Mouse (Mus musculus) bone marrow macrophage, adult 2 months (primary cell): ENCODE data around the gene Slc5a11. TPM values are rescaled to one million over a fixed set of nuclear protein-coding genes. Genes with fewer than 3 reads are reported as not detected.
A peak's percentile ranks its signal among the peaks of the same experiment; 100 is the strongest.

Experiments used
- H3K27ac ChIP-seq: 2 replicates; pipeline ENCODE4 v1.5.1; 2012; ENCODE audit warnings: low read depth, low read length; ENCODE audit not compliant: insufficient read depth
- H3K4me1 ChIP-seq: 2 replicates; pipeline ENCODE4 v1.6.1; 2012; ENCODE audit warnings: low read length; ENCODE audit not compliant: control insufficient read depth, insufficient read depth
- H3K4me3 ChIP-seq: 2 replicates; pipeline ENCODE4 v1.5.1; 2012; ENCODE audit warnings: mild to moderate bottlenecking, low read length, moderate library complexity; ENCODE audit not compliant: insufficient read depth
- CTCF ChIP-seq: IDR thresholded peaks from 2 replicates; pipeline ENCODE4 v1.5.1; 2012; ENCODE audit warnings: low read depth, mild to moderate bottlenecking, low read length, moderate library complexity
- POLR2A ChIP-seq: IDR thresholded peaks from 2 replicates; pipeline ENCODE4 v1.6.1; 2012; ENCODE audit warnings: mild to moderate bottlenecking, low read depth, low read length, borderline replicate concordance
- polyA plus RNA-seq: library from polyadenylated mRNA; stranded (reverse); fragments of >200 nt; gene quantifications from 2 replicates; pipeline ENCODE4 v1.2.4, GENCODE M21; 2012; ENCODE audit not compliant: missing spikeins, insufficient read depth, insufficient read length

Slc5a11 gene
- polyA plus RNA-seq, 1 experiment = not detected

- no peak overlapping the region for H3K4me3 ChIP-seq
- TF ChIP-seq CTCF = peak; percentile 60
- no peak for TF ChIP-seq POLR2A
- no peak overlapping the region for H3K27ac ChIP-seq
- peaks cover 36% of the 10 kb centered on the region for H3K4me1 ChIP-seq
These were observed 9.3 kb upstream of the Slc5a11 start for GRCm38 (mm10) chr7:123205261-123205660.

DNA sequence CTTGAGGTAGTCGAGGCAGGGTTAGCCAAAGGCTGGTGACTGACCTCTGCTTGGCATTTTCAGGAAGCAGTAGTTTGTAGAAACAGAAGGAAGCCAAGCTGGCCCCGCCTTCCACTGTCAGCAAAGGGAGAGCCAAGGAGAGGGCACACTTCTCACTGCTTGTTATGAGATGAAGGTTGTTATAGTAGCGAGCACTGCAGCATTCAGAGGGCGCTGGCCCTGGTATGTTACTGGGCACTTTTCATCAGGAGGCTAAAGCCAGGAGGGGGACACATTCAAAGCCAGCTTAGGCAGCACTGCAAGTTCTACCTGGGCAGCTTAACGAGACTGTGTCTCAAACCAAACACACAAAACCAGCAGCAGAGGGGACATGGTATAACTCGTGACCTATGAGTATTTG lies 7.0 kb upstream of the Slc5a11 start:
- TF ChIP-seq CTCF (no peak), POLR2A (no peak)
- H3K27ac ChIP-seq = no peak overlapping the region
- no peak overlapping the region for H3K4me3 ChIP-seq
- peaks cover 25% of the 10 kb centered on the region for H3K4me1 ChIP-seq

GRCm38 (mm10) chr7:123209864-123210263 lies 4.7 kb upstream of the Slc5a11 start:
- Histone ChIP-seq H3K27ac (no peak overlapping the region), H3K4me3 (no peak overlapping the region), H3K4me1 (peaks cover 7% of the 10 kb centered on the region)
- TF ChIP-seq CTCF = no peak
- no peak for TF ChIP-seq POLR2A

DNA sequence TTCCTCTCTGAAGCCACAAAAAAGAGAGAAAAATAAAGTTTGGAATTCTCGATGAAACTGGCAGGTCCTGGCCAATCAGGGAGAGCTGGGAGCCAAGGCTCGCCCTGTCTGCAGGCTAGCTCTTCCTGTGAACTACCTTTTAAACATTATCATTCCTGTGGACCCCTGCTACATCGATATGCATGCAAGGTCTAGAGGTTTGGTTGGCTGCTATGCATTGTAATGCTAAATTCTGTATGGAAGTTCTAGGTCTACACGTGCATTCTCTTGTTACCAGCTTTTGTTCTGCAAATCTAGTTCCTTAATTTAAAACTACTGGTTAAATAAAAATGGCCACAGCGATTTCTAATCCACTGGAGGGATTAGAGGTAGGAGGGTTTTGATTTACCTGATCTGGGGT lies 3.1 kb upstream of the Slc5a11 start:
- Histone ChIP-seq H3K4me3 (no peak overlapping the region), H3K4me1 (peaks cover 7% of the 10 kb centered on the region), H3K27ac (no peak overlapping the region)
- TF ChIP-seq CTCF (no peak), POLR2A (no peak)

DNA sequence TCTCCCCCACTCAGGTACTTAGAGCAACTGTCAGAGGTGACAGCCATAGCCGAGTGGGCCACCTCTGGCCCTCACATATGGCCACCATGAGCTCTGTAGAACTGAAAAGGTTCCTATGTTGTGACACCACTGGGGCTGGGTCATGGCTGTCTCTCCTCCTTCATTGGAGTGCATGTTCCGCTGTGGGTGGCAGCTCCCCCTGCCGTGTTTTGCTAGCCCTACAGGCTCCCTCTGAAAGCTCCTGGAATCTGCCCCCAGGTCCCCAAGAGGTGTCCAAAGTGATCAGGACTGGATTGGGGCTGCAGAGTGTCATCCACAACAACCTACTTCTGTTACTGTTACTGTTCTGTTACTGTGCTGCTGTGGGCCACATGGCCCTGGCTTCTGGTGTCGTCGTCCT lies 2.3 kb upstream of the Slc5a11 start:
- Histone ChIP-seq H3K4me1 (peaks cover 5% of the 10 kb centered on the region), H3K4me3 (no peak overlapping the region), H3K27ac (no peak overlapping the region)
- no peak for TF ChIP-seq CTCF
- TF ChIP-seq POLR2A = no peak

DNA sequence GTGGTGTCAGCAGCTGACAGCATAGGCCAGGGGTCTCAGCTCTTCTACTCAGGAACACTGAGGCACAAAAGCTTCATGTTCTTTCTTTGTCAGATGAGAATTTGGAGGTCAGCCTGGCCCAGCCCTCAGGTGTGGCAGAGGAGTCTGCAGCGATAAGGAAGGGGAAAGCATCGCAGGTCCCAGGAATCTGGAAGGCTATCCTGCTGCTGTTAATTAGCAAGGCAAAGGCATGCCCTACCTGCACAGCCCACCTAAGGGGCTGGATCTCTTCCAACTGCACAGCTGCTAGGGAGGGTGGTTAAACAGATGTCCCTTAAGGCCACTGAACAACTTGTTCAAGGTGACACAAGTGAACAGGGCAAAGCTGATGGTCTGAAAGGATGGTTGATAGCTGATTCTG lies 558 bp downstream of the Slc5a11 start:
- H3K4me1 ChIP-seq = 0 out of 2 replicates have a peak, but pooled peaks cover 2% of the 10 kb centered on the region
- H3K4me3 ChIP-seq = no peak overlapping the region
- H3K27ac ChIP-seq = no peak overlapping the region
- TF ChIP-seq POLR2A = no peak

GRCm38 (mm10) chr7:123217448-123218354 lies 3.1 kb downstream of the Slc5a11 start:
- TF ChIP-seq CTCF = no peak
- no peak for TF ChIP-seq POLR2A

DNA sequence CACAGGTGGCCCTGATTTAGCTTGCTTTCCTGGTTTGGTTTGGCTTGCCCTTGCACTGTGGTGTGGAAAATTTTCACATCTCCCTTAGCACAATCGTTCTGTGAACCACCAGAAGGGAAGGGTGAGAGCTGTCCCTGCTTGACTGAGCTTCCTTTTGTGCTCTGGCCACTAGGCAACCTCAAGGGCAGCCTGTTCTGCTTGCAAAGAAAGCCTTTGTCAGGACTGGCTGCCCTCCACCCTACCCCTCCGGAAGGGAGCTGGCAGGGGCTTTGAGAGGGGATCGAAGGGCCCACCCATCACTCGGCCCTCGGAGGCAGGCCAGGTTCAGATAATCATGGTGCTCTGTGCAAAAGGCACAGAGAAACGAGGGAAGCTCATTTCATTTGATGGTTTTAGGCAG lies 4.0 kb downstream of the Slc5a11 start:
- H3K4me1 ChIP-seq = no peaks in the 10 kb centered on the region
- H3K27ac ChIP-seq = no peak overlapping the region
- H3K4me3 ChIP-seq = no peak overlapping the region
- TF ChIP-seq POLR2A (no peak), CTCF (no peak)

More at GRCm38 (mm10) chr7:123217448-123218354, 3.1 kb downstream of the Slc5a11 start:
- Histone ChIP-seq H3K4me1 (no peaks in the 10 kb centered on the region), H3K27ac (no peak overlapping the region), H3K4me3 (no peak overlapping the region)

DNA sequence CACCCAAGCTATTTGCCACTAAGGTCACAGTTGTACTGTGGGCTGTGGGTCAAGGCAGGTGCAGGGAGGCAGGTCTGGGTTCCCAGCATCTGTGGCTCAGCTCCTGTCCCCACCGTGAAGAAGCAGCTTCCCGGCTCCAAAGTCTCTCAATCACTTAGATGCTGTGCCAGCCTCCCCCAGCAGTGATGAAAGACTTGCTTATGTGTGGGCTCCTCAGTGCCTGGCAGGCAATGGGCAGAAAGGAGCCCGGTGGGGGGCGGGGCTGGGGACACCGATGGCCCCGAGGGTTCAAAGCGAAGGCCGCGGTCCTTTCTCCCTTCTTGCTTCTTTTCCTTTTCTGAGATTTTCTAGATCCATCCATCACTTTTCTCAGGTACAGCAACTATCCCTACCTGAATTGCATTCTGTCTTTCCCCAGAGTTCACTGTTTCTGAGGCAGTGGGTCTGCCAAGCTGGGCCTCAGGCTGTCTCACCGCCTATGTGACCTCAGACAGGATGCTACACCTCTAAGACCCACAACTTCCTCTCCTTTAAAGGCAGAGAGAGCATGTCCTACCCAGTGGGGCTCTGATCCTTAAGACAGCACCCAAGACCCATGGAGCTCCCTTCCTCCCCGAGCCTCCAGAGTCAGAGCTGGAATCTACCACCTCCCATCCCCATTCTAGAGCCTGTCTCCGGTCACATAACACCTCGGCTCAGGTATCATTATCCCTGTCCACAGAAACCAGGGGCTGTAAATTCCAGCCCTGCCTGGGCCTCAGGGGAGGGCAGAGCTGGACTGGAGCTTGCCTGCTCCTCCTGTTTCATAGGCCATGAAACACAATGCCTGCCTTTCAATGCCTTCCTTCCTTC lies 5.4 kb downstream of the Slc5a11 start:
- TF ChIP-seq CTCF (no peak), POLR2A (no peak)
- H3K4me1 ChIP-seq = no peaks in the 10 kb centered on the region
- H3K4me3 ChIP-seq = no peak overlapping the region
- H3K27ac ChIP-seq = no peak overlapping the region

- no peaks in the 10 kb centered on the region for H3K4me1 ChIP-seq
- no peak overlapping the region for H3K4me3 ChIP-seq
- TF ChIP-seq CTCF (no peak), POLR2A (no peak)
- no peak overlapping the region for H3K27ac ChIP-seq
These were observed 6.0 kb downstream of the Slc5a11 start for GRCm38 (mm10) chr7:123220633-123220942.

DNA sequence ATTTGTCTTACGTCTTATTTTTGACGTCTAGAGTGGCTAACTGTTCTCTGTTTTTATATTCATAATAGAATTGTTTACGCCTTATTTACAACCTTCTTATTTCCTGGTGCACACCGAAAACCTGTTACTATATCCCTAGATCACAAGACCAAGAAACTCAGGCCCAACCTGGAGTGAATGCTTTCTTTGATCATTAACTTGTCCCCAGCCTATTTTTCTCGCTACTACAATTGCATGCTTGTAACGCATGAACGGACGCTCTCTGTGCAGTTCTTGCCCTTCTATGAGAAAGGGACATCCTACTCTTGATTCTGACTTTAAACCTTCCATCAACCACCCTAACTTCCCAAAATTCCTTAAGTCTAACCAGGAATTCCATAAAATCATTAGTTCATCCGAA lies 9.5 kb downstream of the Slc5a11 start:
- TF ChIP-seq POLR2A (no peak), CTCF (no peak)
- no peaks in the 10 kb centered on the region for H3K4me1 ChIP-seq
- no peak overlapping the region for H3K27ac ChIP-seq
- no peak overlapping the region for H3K4me3 ChIP-seq
